9 mouse cellular contexts compared by ENCODE assay signal in the genomic region with DNA sequence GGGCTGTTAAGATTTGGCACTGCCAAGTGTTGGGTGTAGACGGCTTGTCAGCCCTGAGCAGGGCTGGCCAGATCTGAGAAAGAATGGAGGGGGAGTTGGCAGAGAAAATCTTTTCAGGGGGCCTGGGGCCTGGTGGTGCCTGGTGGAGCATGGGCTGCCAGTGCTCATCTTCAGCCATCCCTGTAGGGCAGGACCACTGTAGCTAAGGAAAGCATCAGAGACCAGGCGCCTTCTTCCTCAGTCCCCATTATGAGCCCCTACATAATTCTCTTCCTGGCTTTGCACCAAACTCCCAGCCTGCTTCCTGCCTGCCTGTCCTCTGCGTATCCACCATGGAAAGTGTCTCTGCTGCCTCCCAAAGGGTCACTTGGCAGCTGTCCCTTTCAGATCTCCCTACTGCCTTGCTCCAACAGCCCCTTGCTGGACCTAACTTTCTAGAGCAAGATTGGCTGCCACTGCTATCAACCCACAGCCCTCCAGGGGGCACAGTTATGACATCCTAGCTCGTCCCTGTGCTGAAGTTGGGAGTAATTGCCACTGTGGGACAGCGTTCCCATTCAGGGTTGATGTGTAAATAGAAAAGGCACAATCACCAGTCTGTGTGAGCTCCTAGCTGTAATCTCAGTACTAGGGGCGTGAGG. TPM values are rescaled to one million over a fixed set of nuclear protein-coding genes. Genes with fewer than 3 reads are reported as not detected.
DNase-seq lines count a peak whose midpoint lies in the region; ATAC-seq lines count a peak whose summit lies in the region.
"Had no signal": no experiment of that assay in that cellular context is flagged by ENCODE, and none has a peak within 500 bp of the region (broad histone marks: within the 10 kb centered on the region; RNA-seq: fewer than 3 reads in every experiment).

No protein-coding gene starts in this region.

- peaks cover 9% of the 10 kb centered on the region for H3K4me1 ChIP-seq in forebrain, embryonic 10.5 days
- peaks cover 4% of the 10 kb centered on the region; the same call in 1 of the 2 replicates for H3K4me1 ChIP-seq in forebrain, embryonic 12.5 days
- peaks cover 26% of the 10 kb centered on the region for H3K4me1 ChIP-seq in embryonic facial prominence, embryonic 15.5 days

- H3K27me3 ChIP-seq in forebrain, embryonic 10.5 days (ENCODE audit: poor library complexity, severe bottlenecking): no peaks in the 10 kb centered on the region
- no peaks in the 10 kb centered on the region for H3K27me3 ChIP-seq in forebrain, embryonic 12.5 days
- no peaks in the 10 kb centered on the region for H3K27me3 ChIP-seq in embryonic facial prominence, embryonic 15.5 days
- H3K27me3 ChIP-seq: limb, embryonic 12.5 days had no signal

- H3K4me3 ChIP-seq in forebrain, embryonic 10.5 days: no peak overlapping the region
- no peak overlapping the region for H3K4me3 ChIP-seq in forebrain, embryonic 12.5 days (replicated peaks)
- no peak overlapping the region for H3K4me3 ChIP-seq in embryonic facial prominence, embryonic 15.5 days (replicated peaks)
- H3K4me3 ChIP-seq: limb, embryonic 12.5 days had no signal

- H3K9me3 ChIP-seq in forebrain, embryonic 10.5 days: no peaks in the 10 kb centered on the region
- H3K9me3 ChIP-seq in forebrain, embryonic 12.5 days: no peaks in the 10 kb centered on the region
- H3K9me3 ChIP-seq in embryonic facial prominence, embryonic 15.5 days (replicated peaks): no peaks in the 10 kb centered on the region
- H3K9me3 ChIP-seq: limb, embryonic 12.5 days had no signal

- no peak overlapping the region for H3K9ac ChIP-seq in forebrain, embryonic 12.5 days
- no peak overlapping the region for H3K9ac ChIP-seq in embryonic facial prominence, embryonic 15.5 days
- H3K9ac ChIP-seq: limb, embryonic 12.5 days had no signal

- WGBS in forebrain, embryonic 10.5 days: 48% methylated on average over 6 of the region's 6 CpGs
- 42% methylated on average over 6 of the region's 6 CpGs for WGBS in forebrain, embryonic 12.5 days
- WGBS in embryonic facial prominence, embryonic 15.5 days: 28% methylated on average over 6 of the region's 6 CpGs

- H3K36me3 ChIP-seq in forebrain, embryonic 10.5 days (replicated peaks): no peaks in the 10 kb centered on the region
- no peaks in the 10 kb centered on the region for H3K36me3 ChIP-seq in forebrain, embryonic 12.5 days (replicated peaks)
- H3K36me3 ChIP-seq in embryonic facial prominence, embryonic 15.5 days: no peaks in the 10 kb centered on the region
- H3K36me3 ChIP-seq: limb, embryonic 12.5 days had no signal

- DNase-seq in forebrain, embryonic 10.5 days (ENCODE audit: extremely low spot score, low spot score): peak; percentile 47
- peak; percentile 82 for DNase-seq in Muller cell, postnatal 12 days (ENCODE audit: inconsistent ontology term)
- DNase-seq in heart, postnatal 4 days: peak; percentile 81
- peak; percentile 24 to 40 for DNase-seq in layer of hippocampus, postnatal 14 days (ENCODE audit: low spot score in 2 of 2)
- peak; percentile 44 for DNase-seq in thymus, postnatal 4 days

- no peak overlapping the region for H3K4me2 ChIP-seq in forebrain, embryonic 12.5 days
- H3K4me2 ChIP-seq in embryonic facial prominence, embryonic 15.5 days (replicated peaks): no peak overlapping the region
- H3K4me2 ChIP-seq: limb, embryonic 12.5 days had no signal

- no peak overlapping the region; the same call in 1 of the 2 replicates for H3K27ac ChIP-seq in forebrain, embryonic 10.5 days
- no peak overlapping the region for H3K27ac ChIP-seq in forebrain, embryonic 12.5 days
- H3K27ac ChIP-seq in embryonic facial prominence, embryonic 15.5 days (replicated peaks): peak overlapping the region; percentile 58; the same call in 1 of the 2 replicates
- H3K27ac ChIP-seq: limb, embryonic 12.5 days had no signal

- ATAC-seq in forebrain, embryonic 12.5 days (ENCODE audit: low FRiP score): no peak; the same call in 1 of the 2 replicates
- peak; percentile 56 for ATAC-seq in embryonic facial prominence, embryonic 15.5 days (ENCODE audit: insufficient number of reproducible peaks, low FRiP score, low TSS enrichment, low read depth)
- ATAC-seq in megakaryocyte-erythroid progenitor cell, adult 5-6 weeks (replicated peaks; ENCODE audit: low FRiP score, low TSS enrichment, poor library complexity, severe bottlenecking): peak; percentile 75

RNA-seq across cellular contexts. Expression of gene Tgm2, which starts 39.2 kb away (rescaled TPM):
- polyA plus RNA-seq in forebrain, embryonic 10.5 days (2016; fragmentation: Nextera tagmentation; extraction: Ambion mirVana): 6.3 and 7.2 TPM in 2 replicates
- 4.3 and 4.6 TPM in 2 replicates for polyA plus RNA-seq in forebrain, embryonic 12.5 days (2016; fragmentation: Nextera tagmentation; extraction: Ambion mirVana)
- polyA plus RNA-seq in embryonic facial prominence, embryonic 15.5 days (2015; fragmentation: Nextera tagmentation; extraction: Ambion mirVana): 17.9 and 22.2 TPM in 2 replicates
- total RNA-seq in heart, postnatal 4 days (2021): 100 to 1,000 TPM; 254 to 273 TPM
- 1 to 10 TPM; 5.8 to 6.0 TPM for total RNA-seq in layer of hippocampus, postnatal 14 days (2021)
- total RNA-seq in megakaryocyte-erythroid progenitor cell, adult 5-6 weeks (2014; fragmentation: Nextera tagmentation): 10.2 and 19.6 TPM in 2 replicates
- total RNA-seq in megakaryocyte-erythroid progenitor cell, adult 5-6 weeks (2017): 7.1 and 8.0 TPM in 2 replicates

Comparison
In these comparisons a context has a peak if more than half of its experiments do, and no peak if none do; other contexts are left out.
1. DNase-seq: peak in every context shown above with its lines; median percentile 82 in Muller cell, postnatal 12 days; 81 in heart, postnatal 4 days; 47 in forebrain, embryonic 10.5 days; 44 in thymus, postnatal 4 days; 32 in layer of hippocampus, postnatal 14 days.
2. RNA of gene Tgm2, which starts 39.2 kb away (total RNA-seq): 254 to 273 TPM in heart, postnatal 4 days; 7.1 to 19.6 TPM in megakaryocyte-erythroid progenitor cell, adult 5-6 weeks and 5.8 to 6.0 TPM in layer of hippocampus, postnatal 14 days; every median in the first group is over 10 times any median in the second.